Mouse (Mus musculus): ENCODE measurements around the gene Ei24.

Ei24 gene

DNA sequence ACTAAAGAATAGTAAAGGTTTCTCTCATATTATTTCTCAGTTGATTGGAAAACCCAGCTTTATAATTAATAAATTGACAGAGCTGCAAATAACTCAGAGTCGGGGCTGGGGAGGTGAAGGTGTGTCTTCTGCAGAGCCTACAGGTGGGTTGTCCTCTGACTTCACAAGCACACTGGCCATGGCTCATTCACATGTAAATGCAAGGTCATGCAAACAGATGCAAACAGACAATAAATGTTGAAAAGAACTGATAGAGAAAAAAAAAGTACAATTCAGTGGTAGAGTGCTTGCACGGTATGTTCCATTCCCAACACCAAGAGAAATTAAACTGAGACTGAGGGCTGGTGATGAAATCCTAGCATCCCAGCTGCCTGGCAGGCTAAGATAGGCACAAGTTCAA is 2.7 kb downstream of the Ei24 start:
- in situ Hi-C loops (cut with MboI, MseI) = no loop called here

DNA sequence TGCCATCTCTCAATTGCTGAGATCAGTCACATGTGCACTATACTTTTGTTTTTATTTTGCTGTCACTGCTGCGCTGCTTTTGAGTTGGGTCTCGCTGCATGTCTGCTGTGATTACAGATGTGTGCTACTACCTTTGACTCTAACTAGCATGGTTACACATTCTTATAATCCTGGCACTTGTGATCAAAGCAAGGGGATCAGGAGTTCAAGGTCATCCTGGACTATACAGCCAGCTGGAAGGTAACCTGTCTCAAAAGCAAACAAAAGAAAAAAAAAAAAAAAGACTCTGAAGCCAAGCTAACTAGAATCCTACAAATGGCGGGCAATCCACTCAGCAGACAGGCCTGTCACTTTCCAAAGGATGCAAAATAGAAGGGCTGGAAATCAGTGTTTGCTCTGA is 5.0 kb downstream of the Ei24 start:
- in situ Hi-C loops (cut with MboI, MseI) = no loop called here

DNA sequence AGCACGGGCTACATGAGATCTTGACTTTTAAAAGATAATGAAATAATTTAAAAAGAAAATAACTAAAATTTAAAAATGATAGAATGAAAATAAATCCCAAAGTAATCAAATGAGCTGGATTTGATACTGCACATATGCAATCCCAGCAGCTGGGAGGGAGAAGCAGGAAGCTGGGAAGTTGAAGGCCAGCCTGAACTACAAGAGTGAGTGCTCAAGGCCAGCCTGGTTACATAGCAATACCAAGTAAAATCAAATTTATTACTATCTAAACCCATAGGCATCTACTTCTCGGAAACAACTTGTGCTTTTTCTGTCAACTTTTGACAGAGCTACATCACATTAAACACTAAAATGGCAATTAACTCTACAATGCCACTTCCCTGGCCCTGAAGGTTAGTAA is 13.3 kb downstream of the Ei24 start:
- in situ Hi-C loops (cut with MboI, MseI) = no loop called here

DNA sequence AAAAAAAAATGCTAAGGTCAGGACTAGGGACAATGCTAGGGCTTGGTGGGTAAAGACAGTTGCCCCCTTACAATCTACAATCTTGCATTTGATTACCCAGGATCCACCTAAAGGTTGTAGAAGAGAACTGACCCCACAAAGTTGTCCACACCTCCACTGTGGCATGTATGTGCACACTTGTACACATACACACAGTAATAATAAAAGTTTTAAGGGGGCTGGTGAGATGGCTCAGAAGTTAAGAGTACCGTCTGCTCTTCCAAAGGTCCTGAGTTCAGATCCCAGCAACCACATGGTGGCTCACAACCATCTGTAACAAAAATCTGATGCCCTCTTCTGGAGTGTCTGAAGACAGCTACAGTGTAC is 28.2 kb downstream of the Ei24 start:
- in situ Hi-C loops (cut with MboI, MseI) = loop anchor here (5.0 to 25.0 kb wide), 2 partner anchors 42 to 1207 kb away; partner anchors contain the start of genes Chek1, Ddx25, Hyls1 and Pate2

DNA sequence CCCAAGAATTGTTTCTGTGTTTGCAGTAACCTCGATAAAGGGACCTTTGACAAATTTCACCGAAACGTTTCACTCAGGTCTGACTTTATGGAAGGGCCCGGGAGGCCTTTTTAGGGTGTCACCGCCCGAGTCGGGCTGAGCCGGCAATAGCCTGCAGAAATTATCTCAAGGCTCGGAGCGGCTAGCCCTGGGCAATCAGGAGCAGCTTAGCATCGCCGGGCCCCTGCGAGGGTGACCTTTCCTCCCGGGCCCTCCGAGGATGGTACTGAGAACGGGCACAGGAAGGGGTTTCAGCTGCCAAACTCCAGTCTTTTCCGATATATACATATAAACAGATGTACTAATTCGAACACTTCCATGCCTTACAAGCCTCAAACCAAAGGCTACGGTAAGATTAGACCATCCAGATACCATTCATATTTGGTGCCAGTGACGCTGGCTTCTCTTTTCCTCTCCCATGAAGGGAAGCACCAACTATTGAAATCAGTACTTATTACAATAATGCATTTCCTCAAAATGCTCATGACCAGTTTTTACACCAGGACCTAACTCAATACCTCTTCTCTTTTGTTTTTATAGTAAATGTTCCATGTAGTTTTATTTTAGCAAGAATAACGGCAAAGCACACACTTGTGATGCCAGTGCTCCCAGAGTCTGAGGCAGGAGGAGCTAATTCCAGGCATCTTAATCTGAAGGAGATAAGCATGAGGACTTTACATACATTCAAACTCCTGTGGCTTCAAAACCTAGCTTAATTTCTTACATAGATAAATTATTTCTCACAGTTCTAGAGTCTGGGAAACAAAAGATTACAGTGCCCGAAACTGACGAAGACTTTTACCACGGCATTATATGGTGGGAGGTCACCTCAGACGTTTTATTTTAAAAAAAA is 28.8 kb downstream of the Ei24 start:
- in situ Hi-C loops (cut with MboI, MseI) = loop anchor here (5.0 to 25.0 kb wide), 2 partner anchors 41 to 1206 kb away; partner anchors contain the start of genes Chek1, Ddx25, Hyls1 and Pate2

DNA sequence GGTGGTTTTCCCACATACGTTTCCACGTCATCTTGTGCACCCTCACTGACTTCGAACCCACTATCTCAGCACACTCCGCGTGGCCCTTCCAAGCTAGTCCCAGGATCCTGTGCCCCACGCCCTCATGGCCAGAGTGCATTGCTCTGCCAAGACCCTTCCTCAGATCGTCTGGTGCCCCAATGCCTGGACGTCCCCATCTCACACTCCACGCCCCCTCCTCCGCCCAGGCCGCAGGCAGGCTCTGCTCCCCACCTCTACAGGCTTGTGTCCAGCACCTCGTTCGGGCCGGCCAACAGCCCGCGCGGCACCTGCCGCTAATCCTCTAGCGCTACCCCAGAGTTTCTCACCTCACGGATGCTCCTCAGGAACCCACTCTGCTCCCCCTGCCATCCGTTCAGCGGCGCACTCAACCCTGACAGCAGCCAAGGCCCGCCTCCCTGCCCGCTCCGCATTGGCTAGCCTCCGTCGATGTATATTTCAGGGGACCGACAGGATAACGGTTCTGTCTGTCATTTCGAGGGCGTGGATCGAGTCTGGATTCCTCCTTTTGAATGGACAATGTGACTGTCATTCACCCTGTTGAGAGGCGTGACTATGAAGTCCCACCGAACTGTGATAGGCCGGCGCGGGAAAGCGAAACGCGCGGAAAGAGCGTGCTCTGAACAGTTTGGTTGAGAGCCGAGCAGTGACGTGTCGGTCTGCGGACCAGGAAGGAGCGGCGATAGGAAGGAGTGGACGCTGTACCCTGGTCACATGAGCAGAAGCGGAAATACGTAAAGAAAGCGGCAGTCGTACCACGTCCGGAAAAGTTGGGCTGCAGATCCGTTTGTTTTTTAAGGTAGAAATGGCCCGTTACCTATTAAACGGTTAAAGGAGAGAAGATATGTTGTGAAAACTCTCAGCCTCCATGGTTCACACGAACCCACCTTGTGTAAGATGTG is 29.7 kb downstream of the Ei24 start, which contains the start of gene Stt3a:
Gene Stt3a, minus strand, starts transcription at position 477 of the 941 bp plus-strand sequence.
- in situ Hi-C loops (cut with MboI, MseI) = loop anchor here (5.0 to 25.0 kb wide), 2 partner anchors 40 to 1205 kb away; partner anchors contain the start of genes Chek1, Ddx25, Hyls1 and Pate2

DNA sequence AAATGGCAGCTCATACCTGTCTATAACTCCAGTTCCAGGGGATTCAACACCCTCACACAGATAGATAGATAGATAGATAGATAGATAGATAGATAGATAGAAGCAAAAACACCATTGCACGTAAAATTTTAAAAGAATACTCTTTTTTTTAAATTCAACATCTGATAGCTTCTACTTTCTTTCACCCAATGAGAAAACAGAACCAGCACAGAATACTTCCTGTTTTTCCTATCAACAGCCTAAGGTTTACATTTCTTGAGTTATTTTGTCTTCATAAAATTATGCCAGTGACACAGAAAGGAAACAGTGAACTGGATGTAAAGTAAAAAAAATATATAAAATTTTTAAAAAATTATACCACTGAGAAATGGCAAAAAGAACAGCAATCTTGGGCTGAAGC is 32.8 kb downstream of the Ei24 start:
- in situ Hi-C loops (cut with MboI, MseI) = loop anchor here (25.0 kb wide), 1 partner anchor 1202 kb away; the partner anchor contains the start of genes Ddx25, Hyls1, Pate2 and Pus3
